Mouse (Mus musculus) lung, postnatal 10 days (tissue): ENCODE results near the gene Gm7358.
"Not testable (repeated sequence)": the region's sequence is repeated elsewhere in the genome, so short reads cannot be mapped to it uniquely, and the experiment has no call there.

Experiments used
- DNase-seq: peaks from one replicate; pipeline ENCODE4 v3.0.0; 2021

The Gm7358 gene

DNA sequence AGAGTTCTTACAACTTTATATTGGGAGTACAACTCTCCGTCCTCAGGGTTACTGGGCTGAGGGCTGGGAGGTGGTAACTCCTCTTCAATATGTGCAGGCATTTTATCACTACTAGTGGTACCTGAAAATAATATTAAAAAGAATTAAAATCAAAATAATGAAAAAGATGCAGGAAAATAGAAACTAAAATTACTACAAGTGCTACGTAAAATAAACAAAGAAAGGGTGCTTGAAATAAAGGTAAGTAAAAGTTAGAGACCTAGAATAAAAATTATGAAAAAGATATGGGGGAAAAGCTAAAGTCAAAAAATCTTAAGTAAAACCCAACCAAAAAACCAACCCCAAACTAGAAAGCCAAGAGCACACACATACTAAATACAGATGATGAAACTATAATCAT, at the start of gene Gm7358:
Gm7358 (minus strand) TSS at position 101 of the 400 bp plus-strand sequence.
- DNase-seq = not testable (repeated sequence)

DNA sequence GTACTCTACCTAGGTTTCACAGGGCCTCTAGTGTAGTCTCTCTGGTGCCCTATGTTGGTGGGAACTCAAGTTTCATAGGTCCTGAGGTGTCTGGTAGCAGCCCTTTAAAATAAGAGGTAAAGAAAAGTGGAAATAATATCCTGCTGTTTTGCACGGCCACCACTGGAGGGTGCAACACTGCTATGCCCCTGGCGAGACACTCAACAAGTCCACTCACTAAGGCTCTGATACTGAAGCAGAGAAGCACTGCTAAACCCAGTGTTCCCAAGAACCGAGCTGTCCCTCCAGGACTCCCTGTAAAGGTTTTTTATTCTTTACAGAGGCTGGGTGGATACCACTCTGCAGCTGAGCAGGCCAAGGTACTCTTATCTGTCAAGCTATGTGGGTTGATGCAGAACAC, 43.7 kb upstream of the Gm7358 start:
- not testable (repeated sequence) for DNase-seq

DNA sequence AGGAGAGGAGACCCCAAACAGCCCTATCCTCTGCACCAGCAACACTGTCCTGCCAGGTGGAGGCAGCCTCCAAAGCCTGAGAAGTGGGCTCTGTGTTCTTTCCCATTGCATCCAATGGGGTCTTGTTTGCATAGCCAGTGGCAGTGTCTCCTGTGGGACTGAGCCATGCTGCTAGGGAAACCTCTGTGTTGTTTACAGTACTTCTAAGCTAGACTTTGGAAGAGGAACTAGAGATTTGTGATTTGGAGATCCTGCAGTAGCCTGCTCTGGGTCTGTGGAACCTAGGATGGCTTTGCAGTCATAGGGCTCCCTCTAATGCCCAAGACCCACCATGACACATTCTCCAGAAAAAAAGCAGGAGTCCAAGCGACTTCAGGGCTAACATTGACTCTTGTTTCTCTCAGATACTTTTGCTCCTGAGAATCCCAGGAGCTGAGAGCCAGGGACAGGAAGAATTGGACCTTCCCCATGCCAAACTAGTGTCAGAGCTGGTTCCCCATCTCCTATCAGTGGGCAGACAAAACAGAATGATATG, 42.2 kb upstream of the Gm7358 start:
- peak; percentile 42 for DNase-seq

DNA sequence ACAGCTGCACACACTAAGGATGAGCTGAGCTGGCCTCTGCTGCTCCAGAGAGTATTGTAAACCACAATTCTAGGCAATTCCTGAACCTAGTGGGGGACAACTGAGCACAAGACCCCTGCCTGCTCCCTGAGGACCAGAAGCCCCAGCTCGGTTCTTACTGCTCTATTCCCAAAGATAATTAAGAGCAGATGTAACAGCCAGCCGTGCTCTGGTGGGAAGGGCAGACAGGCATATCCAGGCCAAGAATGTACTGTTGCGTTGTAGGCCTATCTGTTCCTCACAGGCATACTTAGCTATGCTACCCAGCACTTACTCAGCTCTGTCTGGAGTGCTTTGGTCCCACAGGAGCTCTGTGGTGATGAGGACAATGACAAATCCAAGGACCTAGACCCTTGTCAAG, 40.6 kb upstream of the Gm7358 start:
- not testable (repeated sequence) for DNase-seq

DNA sequence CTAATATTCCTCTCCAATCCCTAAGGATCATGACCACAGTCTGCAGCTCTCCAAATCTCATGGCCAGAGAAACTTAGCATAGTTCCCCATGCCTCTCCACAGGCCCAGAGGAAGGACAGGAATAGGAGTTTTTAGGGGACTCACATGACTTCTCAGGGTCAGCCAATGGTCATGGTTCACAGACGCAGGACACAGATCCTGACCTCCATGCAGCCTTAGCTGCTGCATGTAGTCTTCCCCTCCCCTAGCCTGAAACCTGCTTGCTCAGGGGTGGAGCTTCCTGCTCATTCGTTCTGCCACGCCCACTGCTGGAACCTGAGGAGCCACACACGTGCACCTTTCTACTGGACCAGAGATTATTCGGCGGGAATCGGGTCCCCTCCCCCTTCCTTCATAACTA, 34.8 kb upstream of the Gm7358 start:
- DNase-seq = not testable (repeated sequence)

DNA sequence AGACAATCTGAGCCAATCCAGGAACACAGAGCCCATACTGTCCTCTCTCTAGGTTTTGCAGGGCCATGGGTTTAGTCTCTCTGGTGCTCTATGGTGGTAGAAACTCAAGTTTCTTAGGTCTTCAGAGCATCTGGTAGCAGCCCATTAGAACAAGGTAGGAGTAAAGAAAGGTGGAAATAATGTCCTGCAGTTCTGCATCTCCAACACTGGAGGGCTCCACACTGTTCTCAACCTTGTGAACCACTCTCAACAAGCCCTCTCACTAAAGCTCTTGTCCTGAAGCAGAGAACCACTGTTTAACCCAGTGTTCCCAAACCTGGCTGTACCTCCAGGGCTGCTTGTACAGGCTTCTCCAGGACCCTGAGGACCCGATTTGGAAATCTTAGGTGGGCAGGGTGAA, 27.3 kb upstream of the Gm7358 start:
- DNase-seq = not testable (repeated sequence)

DNA sequence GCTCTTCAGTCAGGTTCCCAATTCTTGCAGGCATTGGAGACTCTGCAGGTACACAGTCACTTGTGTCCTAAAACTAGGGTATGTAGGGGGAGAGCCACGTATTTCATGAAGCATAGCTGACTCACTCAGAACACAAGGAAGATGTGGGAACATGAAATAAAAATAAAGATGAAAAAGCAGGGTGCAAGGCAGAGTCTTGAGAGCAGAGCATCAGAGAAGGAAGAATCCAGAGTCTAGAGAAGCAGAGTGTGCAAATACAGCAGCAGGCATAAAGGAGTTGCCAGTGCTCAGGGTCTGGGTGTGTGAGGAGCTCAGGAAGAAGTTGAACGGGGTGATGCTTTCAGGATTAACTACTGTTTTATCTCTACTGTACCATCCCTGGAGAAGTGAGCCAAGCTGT, 17.5 kb downstream of the Gm7358 start:
- DNase-seq = not testable (repeated sequence)

DNA sequence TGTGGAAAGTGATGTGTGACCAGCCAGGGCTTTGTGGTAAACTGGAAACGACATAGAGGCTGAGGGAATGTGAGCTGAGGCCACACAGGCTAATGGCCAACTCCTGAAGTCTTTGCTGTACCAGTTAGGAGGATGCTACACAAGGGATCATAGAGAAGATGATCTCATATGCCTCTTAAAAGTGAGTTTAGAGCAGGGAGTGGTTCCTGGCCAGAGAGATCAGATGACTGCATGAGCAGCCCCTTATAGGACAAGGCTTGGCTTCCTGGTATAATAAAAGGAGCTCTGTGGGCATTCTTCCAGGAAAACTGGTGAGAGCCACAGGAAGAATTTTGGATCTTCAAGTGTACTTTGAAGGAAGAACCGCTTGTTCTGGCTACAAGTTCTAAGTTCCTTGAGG, 22.3 kb downstream of the Gm7358 start:
- not testable (repeated sequence) for DNase-seq

DNA sequence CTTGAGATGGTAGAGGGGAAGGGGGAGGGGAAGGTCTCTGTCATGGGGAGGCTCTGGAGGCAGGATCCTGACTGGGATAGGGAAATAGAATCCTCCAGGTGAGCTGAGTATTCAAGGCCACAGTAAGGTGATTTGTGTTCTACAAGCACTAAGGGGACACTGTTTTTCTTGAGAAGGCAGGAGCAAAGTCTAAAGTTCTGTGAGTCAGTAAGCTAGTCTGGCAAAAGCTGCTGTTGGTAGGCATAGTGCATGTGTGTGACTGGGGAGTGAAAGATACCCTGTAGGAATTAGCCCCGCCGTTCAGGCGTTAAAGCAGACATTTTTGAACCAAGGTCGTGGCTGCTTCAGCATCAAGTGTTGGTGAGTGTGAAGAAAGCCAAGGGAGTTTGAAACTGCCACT, 23.2 kb downstream of the Gm7358 start:
- DNase-seq = not testable (repeated sequence)
